In genomic region chr10:69335195-69335536, GRCm38 (mm10) we compare ENCODE assay signal across 10 mouse cellular contexts. TPM values are rescaled to one million over a fixed set of nuclear protein-coding genes. Genes with fewer than 3 reads are reported as not detected.
DNase-seq lines count a peak whose midpoint lies in the region; ATAC-seq lines count a peak whose summit lies in the region.
"Had no signal": no experiment of that assay in that cellular context is flagged by ENCODE, and none has a peak within 500 bp of the region (broad histone marks: within the 10 kb centered on the region; RNA-seq: fewer than 3 reads in every experiment).

No protein-coding gene starts in this region.

- peak overlapping the region; percentile 45 for H3K27ac ChIP-seq in hindbrain, embryonic 13.5 days
- no peak overlapping the region for H3K27ac ChIP-seq in hindbrain, embryonic 12.5 days
- no peak overlapping the region for H3K27ac ChIP-seq in midbrain, embryonic 14.5 days (replicated peaks; ENCODE audit: low read depth, low read length)
- H3K27ac ChIP-seq in midbrain, embryonic 11.5 days (ENCODE audit: low read depth, low read length) = no peak overlapping the region
- H3K27ac ChIP-seq in intestine, embryonic 14.5 days (ENCODE audit: low read depth) = peak overlapping the region; percentile 58

- H3K27me3 ChIP-seq in hindbrain, embryonic 13.5 days = no peaks in the 10 kb centered on the region
- H3K27me3 ChIP-seq in hindbrain, embryonic 12.5 days = no peaks in the 10 kb centered on the region
- H3K27me3 ChIP-seq in midbrain, embryonic 14.5 days (ENCODE audit: control insufficient read depth, insufficient read depth, low read length) = no peaks in the 10 kb centered on the region
- no peaks in the 10 kb centered on the region for H3K27me3 ChIP-seq in midbrain, embryonic 11.5 days (ENCODE audit: control insufficient read depth, insufficient read depth, low read length)
- no peaks in the 10 kb centered on the region for H3K27me3 ChIP-seq in intestine, embryonic 14.5 days (replicated peaks; ENCODE audit: control insufficient read depth, insufficient read depth, low read length)

- H3K9ac ChIP-seq in hindbrain, embryonic 13.5 days = no peak overlapping the region
- no peak overlapping the region for H3K9ac ChIP-seq in hindbrain, embryonic 12.5 days
- no peak overlapping the region for H3K9ac ChIP-seq in midbrain, embryonic 14.5 days (replicated peaks; ENCODE audit: low read length)
- H3K9ac ChIP-seq in midbrain, embryonic 11.5 days (ENCODE audit: low read length) = no peak overlapping the region
- H3K9ac ChIP-seq in intestine, embryonic 14.5 days (ENCODE audit: low read length) = no peak overlapping the region

- DNase-seq in midbrain, embryonic 14.5 days = peak; percentile 12
- DNase-seq in midbrain, embryonic 11.5 days (ENCODE audit: low spot score, missing footprints) = no peak
- no peak for DNase-seq in intestine, embryonic 14.5 days (ENCODE audit: low spot score)
- peak; percentile 24 for DNase-seq in testis, postnatal 14 days (ENCODE audit: low spot score)
- DNase-seq in adrenal gland, adult 18-20 months (ENCODE audit: low spot score in 2 of 2) = no peak
- DNase-seq in cerebellum, adult 8-10 months = no peak
- DNase-seq: heart, postnatal 36 days; kidney, postnatal 4 days had no signal

- H3K36me3 ChIP-seq in hindbrain, embryonic 13.5 days = peaks cover 5% of the 10 kb centered on the region; the same call in 1 of the 2 replicates
- peaks cover 31% of the 10 kb centered on the region for H3K36me3 ChIP-seq in hindbrain, embryonic 12.5 days
- peaks cover 5% of the 10 kb centered on the region; the same call in 1 of the 2 replicates for H3K36me3 ChIP-seq in midbrain, embryonic 14.5 days (ENCODE audit: control insufficient read depth, insufficient read depth, low read length)
- peaks cover 25% of the 10 kb centered on the region for H3K36me3 ChIP-seq in midbrain, embryonic 11.5 days (ENCODE audit: control insufficient read depth, insufficient read depth, low read length)
- peaks cover 63% of the 10 kb centered on the region for H3K36me3 ChIP-seq in intestine, embryonic 14.5 days (ENCODE audit: control insufficient read depth, insufficient read depth, low read length)

- no peak overlapping the region for H3K4me3 ChIP-seq in hindbrain, embryonic 13.5 days
- H3K4me3 ChIP-seq in hindbrain, embryonic 12.5 days = no peak overlapping the region
- H3K4me3 ChIP-seq in midbrain, embryonic 14.5 days (replicated peaks; ENCODE audit: low read depth, low read length) = no peak overlapping the region
- H3K4me3 ChIP-seq in midbrain, embryonic 11.5 days (ENCODE audit: low read depth, low read length) = no peak overlapping the region
- no peak overlapping the region for H3K4me3 ChIP-seq in intestine, embryonic 14.5 days (ENCODE audit: low read depth, low read length)

- 45% methylated on average over 7 of the region's 7 CpGs for WGBS in hindbrain, embryonic 13.5 days
- 61% methylated on average over 7 of the region's 7 CpGs for WGBS in hindbrain, embryonic 12.5 days
- WGBS in midbrain, embryonic 14.5 days = 53% methylated on average over 7 of the region's 7 CpGs
- 73% methylated on average over 7 of the region's 7 CpGs for WGBS in midbrain, embryonic 11.5 days
- WGBS in intestine, embryonic 14.5 days = 67% methylated on average over 7 of the region's 7 CpGs

- no peak overlapping the region for H3K4me2 ChIP-seq in hindbrain, embryonic 13.5 days
- no peak overlapping the region for H3K4me2 ChIP-seq in hindbrain, embryonic 12.5 days (replicated peaks)
- H3K4me2 ChIP-seq in midbrain, embryonic 14.5 days (ENCODE audit: low read length) = no peak overlapping the region
- H3K4me2 ChIP-seq in midbrain, embryonic 11.5 days = no peak overlapping the region
- no peak overlapping the region for H3K4me2 ChIP-seq in intestine, embryonic 14.5 days (ENCODE audit: low read length)

- H3K4me1 ChIP-seq in hindbrain, embryonic 13.5 days (replicated peaks) = peaks cover 11% of the 10 kb centered on the region; the same call in 1 of the 2 replicates
- no peaks in the 10 kb centered on the region for H3K4me1 ChIP-seq in hindbrain, embryonic 12.5 days
- no peaks in the 10 kb centered on the region for H3K4me1 ChIP-seq in midbrain, embryonic 14.5 days (ENCODE audit: control insufficient read depth, insufficient read depth, low read length)
- H3K4me1 ChIP-seq in midbrain, embryonic 11.5 days (ENCODE audit: control insufficient read depth, insufficient read depth, low read length) = no peaks in the 10 kb centered on the region
- H3K4me1 ChIP-seq in intestine, embryonic 14.5 days (replicated peaks; ENCODE audit: control insufficient read depth, insufficient read depth, low read length) = no peaks in the 10 kb centered on the region; the same call in 1 of the 2 replicates

- H3K9me3 ChIP-seq in hindbrain, embryonic 13.5 days = no peaks in the 10 kb centered on the region
- no peaks in the 10 kb centered on the region for H3K9me3 ChIP-seq in hindbrain, embryonic 12.5 days (replicated peaks)
- no peaks in the 10 kb centered on the region for H3K9me3 ChIP-seq in midbrain, embryonic 14.5 days (ENCODE audit: control insufficient read depth, low read length)
- H3K9me3 ChIP-seq in midbrain, embryonic 11.5 days (ENCODE audit: control insufficient read depth, low read length) = no peaks in the 10 kb centered on the region
- H3K9me3 ChIP-seq in intestine, embryonic 14.5 days (ENCODE audit: control insufficient read depth, low read length) = no peaks in the 10 kb centered on the region

- 0 out of 2 replicates have a peak, but pooled peaks have one; percentile 32 for ATAC-seq in hindbrain, embryonic 13.5 days (ENCODE audit: low FRiP score)
- ATAC-seq in hindbrain, embryonic 12.5 days (ENCODE audit: low FRiP score) = no peak
- no peak for ATAC-seq in midbrain, embryonic 14.5 days (ENCODE audit: low FRiP score, low TSS enrichment)
- ATAC-seq in midbrain, embryonic 11.5 days (ENCODE audit: low FRiP score) = no peak
- no peak for ATAC-seq in intestine, embryonic 14.5 days (replicated peaks; ENCODE audit: low FRiP score, low TSS enrichment, low read depth)

RNA-seq across cellular contexts. Expression of gene Cdk1, which starts 17.6 kb away (rescaled TPM):
- 99.4 and 113 TPM in 2 replicates for polyA plus RNA-seq in hindbrain, embryonic 13.5 days (2015; fragmentation: Nextera tagmentation; extraction: Ambion mirVana)
- polyA plus RNA-seq in hindbrain, embryonic 12.5 days (2016; fragmentation: Nextera tagmentation; extraction: Ambion mirVana) = 210 and 220 TPM in 2 replicates
- 60.5 and 94.2 TPM in 2 replicates for polyA plus RNA-seq in midbrain, embryonic 14.5 days (2014; fragmentation: Nextera tagmentation; extraction: Ambion mirVana)
- polyA plus RNA-seq in midbrain, embryonic 11.5 days (2014; fragmentation: Nextera tagmentation; extraction: Ambion mirVana) = 408 and 424 TPM in 2 replicates
- polyA plus RNA-seq in intestine, embryonic 14.5 days (2014; fragmentation: Nextera tagmentation; extraction: Ambion mirVana) = 489 and 512 TPM in 2 replicates
- 1 to 10 TPM; 3.0 to 4.3 TPM for total RNA-seq in adrenal gland, adult 18-20 months (2021)

Comparison
In these comparisons a context has a peak if more than half of its experiments do, and no peak if none do; other contexts are left out.
1. H3K27ac ChIP-seq: peak in hindbrain, embryonic 13.5 days (single experiment) and intestine, embryonic 14.5 days (single experiment); none in hindbrain, embryonic 12.5 days (single experiment), midbrain, embryonic 14.5 days (single experiment) and midbrain, embryonic 11.5 days (single experiment).
2. DNase-seq: peak in midbrain, embryonic 14.5 days (single experiment) and testis, postnatal 14 days (single experiment); none in midbrain, embryonic 11.5 days (single experiment), intestine, embryonic 14.5 days (single experiment), adrenal gland, adult 18-20 months (0 of 2) and cerebellum, adult 8-10 months (single experiment).